Mouse (Mus musculus) forebrain, embryonic 13.5 days (tissue): ENCODE measurements around the gene Ndufv1. TPM values are rescaled to one million over a fixed set of nuclear protein-coding genes. Genes with fewer than 3 reads are reported as not detected.
A peak's percentile ranks its signal among the peaks of the same experiment; 100 is the strongest.
"Not testable (repeated sequence)": the region's sequence is repeated elsewhere in the genome, so short reads cannot be mapped to it uniquely, and the experiment has no call there.

ENCODE experiments used
- ATAC-seq: fragments of 200-750 bp; cut with Nextera tagmentation; 2 replicates; pipeline ENCODE4 v1.8.0; 2017
- H3K27ac ChIP-seq: fragments of 300-500 bp; sonication (generic); 2 replicates; pipeline ENCODE4 v1.5.1; 2015; ENCODE audit warnings: inconsistent platforms, mild to moderate bottlenecking, moderate library complexity
- H3K27me3 ChIP-seq: fragments of 300-500 bp; sonication (generic); 2 replicates; pipeline ENCODE4 v1.6.1; 2015; ENCODE audit warnings: mild to moderate bottlenecking, inconsistent platforms
- H3K36me3 ChIP-seq: fragments of 300-500 bp; sonication (generic); 2 replicates; pipeline ENCODE4 v1.6.1; 2015; ENCODE audit warnings: mild to moderate bottlenecking, inconsistent platforms; ENCODE audit not compliant: poor library complexity, severe bottlenecking
- H3K4me1 ChIP-seq: fragments of 300-500 bp; sonication (generic); 2 replicates; pipeline ENCODE4 v1.6.1; 2015; ENCODE audit warnings: inconsistent platforms
- H3K4me2 ChIP-seq: fragments of 300-500 bp; sonication (generic); 2 replicates; pipeline ENCODE4 v1.6.1; 2015; ENCODE audit warnings: inconsistent platforms, mild to moderate bottlenecking, moderate library complexity
- H3K4me3 ChIP-seq: fragments of 300-500 bp; sonication (generic); 2 replicates; pipeline ENCODE4 v1.5.1; 2015; ENCODE audit warnings: mild to moderate bottlenecking, inconsistent platforms
- H3K9ac ChIP-seq: fragments of 300-500 bp; sonication (generic); 2 replicates; pipeline ENCODE4 v1.6.1; 2015; ENCODE audit warnings: mild to moderate bottlenecking, inconsistent platforms
- H3K9me3 ChIP-seq: fragments of 300-500 bp; sonication (generic); replicated peaks from 2 replicates; pipeline ENCODE4 v1.6.1; 2016; ENCODE audit warnings: inconsistent platforms
- WGBS: fragments of 180-500 bp; shearing (Covaris S2); methylation state at CpG from one replicate; pipeline ENCODE4 v1.1.7; 2015; 5-methylcytosine and 5-hydroxymethylcytosine counted together
- polyA plus RNA-seq: library from polyadenylated mRNA; unstranded; fragments of >200 nt; fragmentation: Nextera tagmentation; extraction: Ambion mirVana; gene quantifications from 2 replicates; pipeline ENCODE4 v1.2.1, GENCODE M21; 2015

Ndufv1 gene
- polyA plus RNA-seq, 1 experiment from 2014 or later = 202 TPM

- H3K4me2 ChIP-seq = no peak overlapping the region
- no peak for ATAC-seq
- WGBS = 84% methylated on average over 5 of the region's 5 CpGs
These were observed 40.0 kb upstream of the Ndufv1 start for GRCm38 (mm10) chr19:4052516-4053030.

DNA sequence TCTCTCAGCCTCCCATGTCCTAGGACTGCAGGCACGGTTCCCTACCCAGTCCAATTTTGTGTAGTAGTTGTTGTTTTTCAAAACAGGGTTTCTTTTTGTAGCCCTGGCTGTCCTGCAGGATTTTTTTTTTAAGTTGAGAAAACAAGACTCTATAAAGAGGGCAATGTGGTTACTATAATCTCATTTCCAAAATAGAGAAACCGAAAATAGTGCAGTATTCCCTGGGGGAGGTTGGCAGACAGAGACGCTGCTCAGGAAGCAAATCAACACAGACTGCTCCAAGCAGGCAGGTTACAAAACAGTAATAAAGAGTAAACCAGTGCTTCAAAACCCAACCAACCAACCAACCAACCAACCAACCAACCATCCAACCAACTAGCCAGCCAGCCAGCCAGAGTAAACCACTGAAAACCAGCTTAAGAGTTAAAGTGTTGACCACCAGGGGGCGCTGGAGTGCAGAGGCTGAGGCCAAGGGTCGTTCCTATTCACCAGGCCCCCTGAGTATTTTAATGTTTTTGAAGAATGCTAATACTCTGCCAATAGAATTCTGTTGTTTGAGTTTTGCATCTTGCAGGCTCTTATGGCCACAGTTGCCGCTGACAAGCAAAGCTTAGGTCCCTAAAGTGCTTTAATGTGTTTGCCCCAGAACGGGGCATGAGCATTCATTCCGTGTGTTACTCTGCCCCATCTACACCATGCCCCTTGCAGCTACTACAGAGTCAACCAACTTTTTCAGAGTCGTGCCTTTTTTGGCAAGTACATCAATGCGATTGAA, 39.3 kb upstream of the Ndufv1 start:
- no peak overlapping the region for H3K4me2 ChIP-seq
- ATAC-seq = no peak
- H3K9me3 ChIP-seq = peaks cover 5% of the 10 kb centered on the region; the same call in 1 of the 2 replicates
- WGBS = 56% methylated on average over 10 of the region's 10 CpGs
- H3K9ac ChIP-seq = no peak overlapping the region
- H3K4me1 ChIP-seq = no peaks in the 10 kb centered on the region
- H3K4me3 ChIP-seq = no peak overlapping the region
- no peaks in the 10 kb centered on the region for H3K27me3 ChIP-seq
- H3K27ac ChIP-seq = no peak overlapping the region
- H3K36me3 ChIP-seq = no peaks in the 10 kb centered on the region

More at GRCm38 (mm10) chr19:4052516-4053030, 40.0 kb upstream of the Ndufv1 start:
- peaks cover 5% of the 10 kb centered on the region; the same call in 1 of the 2 replicates for H3K9me3 ChIP-seq
- H3K36me3 ChIP-seq = no peaks in the 10 kb centered on the region
- H3K4me3 ChIP-seq = no peak overlapping the region
- no peak overlapping the region for H3K9ac ChIP-seq
- no peaks in the 10 kb centered on the region for H3K4me1 ChIP-seq
- H3K27me3 ChIP-seq = no peaks in the 10 kb centered on the region
- no peak overlapping the region for H3K27ac ChIP-seq

- Histone ChIP-seq H3K27me3 (no peaks in the 10 kb centered on the region), H3K9ac (no peak overlapping the region), H3K27ac (no peak overlapping the region), H3K4me1 (0 out of 2 replicates have a peak, but pooled peaks cover 3% of the 10 kb centered on the region), H3K4me2 (no peak overlapping the region), H3K9me3 (peaks cover 5% of the 10 kb centered on the region; the same call in 1 of the 2 replicates), H3K36me3 (no peaks in the 10 kb centered on the region), H3K4me3 (no peak overlapping the region)
- ATAC-seq = no peak
- WGBS = 93% methylated on average over 5 of the region's 5 CpGs
These were observed 38.4 kb upstream of the Ndufv1 start for GRCm38 (mm10) chr19:4051016-4051415.

- not testable (repeated sequence) for H3K36me3 ChIP-seq, H3K27ac ChIP-seq, H3K4me3 ChIP-seq, H3K4me1 ChIP-seq, ATAC-seq, H3K9ac ChIP-seq, H3K9me3 ChIP-seq, H3K4me2 ChIP-seq, H3K27me3 ChIP-seq
- 79% methylated on average over 5 of the region's 5 CpGs for WGBS
These were observed 36.5 kb upstream of the Ndufv1 start for GRCm38 (mm10) chr19:4049069-4049468.

DNA sequence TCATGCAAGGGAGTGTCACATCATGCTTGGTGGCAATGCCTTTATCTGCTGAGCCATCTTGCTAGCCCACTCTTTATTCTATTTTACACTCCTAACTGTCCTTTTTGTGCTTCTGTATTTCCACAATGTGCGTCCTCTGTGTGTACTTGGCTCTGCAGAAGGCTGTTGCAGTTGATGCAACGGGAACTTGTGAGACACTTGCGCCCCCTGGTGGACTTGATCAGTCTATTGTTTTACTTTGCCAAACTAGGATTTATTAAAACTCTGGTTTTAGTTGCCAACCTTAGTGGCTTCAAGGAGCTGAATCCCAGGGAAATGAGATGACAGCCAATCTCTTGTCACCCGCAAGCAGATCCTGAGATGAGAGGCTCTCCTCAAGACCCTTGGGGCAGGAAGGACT, 35.3 kb upstream of the Ndufv1 start:
- no peaks in the 10 kb centered on the region for H3K27me3 ChIP-seq
- no peak overlapping the region for H3K4me3 ChIP-seq
- no peak overlapping the region for H3K27ac ChIP-seq
- H3K9ac ChIP-seq = no peak overlapping the region
- 15% methylated on average over 4 of the region's 4 CpGs for WGBS
- no peak overlapping the region for H3K4me2 ChIP-seq
- H3K36me3 ChIP-seq = no peaks in the 10 kb centered on the region
- no peak for ATAC-seq
- H3K9me3 ChIP-seq = peaks cover 5% of the 10 kb centered on the region; the same call in 1 of the 2 replicates
- 0 out of 2 replicates have a peak, but pooled peaks cover 4% of the 10 kb centered on the region for H3K4me1 ChIP-seq

DNA sequence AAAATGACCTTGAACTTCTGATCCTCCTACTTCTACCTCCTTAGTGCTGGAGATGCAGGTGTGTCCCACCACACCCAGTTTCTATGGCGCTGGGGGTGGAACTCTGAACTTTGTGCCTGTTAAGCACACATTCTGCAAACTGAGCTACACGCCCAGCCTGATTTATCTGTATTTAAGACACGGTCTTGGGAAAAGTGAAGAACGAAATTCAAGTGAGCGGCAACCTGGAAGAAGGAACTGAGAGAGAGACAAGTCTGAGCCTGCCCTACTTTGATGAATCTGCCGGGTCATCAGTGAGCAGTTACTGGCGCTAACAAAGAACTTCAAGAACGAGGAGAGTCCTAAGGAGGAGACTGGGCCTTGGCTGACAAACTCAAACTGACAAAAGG, 34.3 kb upstream of the Ndufv1 start:
- Histone ChIP-seq H3K36me3 (no peaks in the 10 kb centered on the region), H3K4me2 (no peak overlapping the region), H3K4me1 (0 out of 2 replicates have a peak, but pooled peaks cover 4% of the 10 kb centered on the region), H3K4me3 (no peak overlapping the region), H3K27ac (no peak overlapping the region), H3K9me3 (peaks cover 5% of the 10 kb centered on the region; the same call in 1 of the 2 replicates), H3K9ac (no peak overlapping the region), H3K27me3 (no peaks in the 10 kb centered on the region)
- 82% methylated on average over 8 of the region's 8 CpGs for WGBS
- ATAC-seq = no peak

GRCm38 (mm10) chr19:4045966-4046865, 33.6 kb upstream of the Ndufv1 start, which contains the start of gene Gstp2:
Gene Gstp2, minus strand, starts transcription at chr19:4046023.
- no peak for ATAC-seq
- Histone ChIP-seq H3K27ac (no peak within 1 kb of the TSS), H3K36me3 (no peaks in the 10 kb centered on the region), H3K9me3 (peaks cover 3% of the 10 kb centered on the region; the same call in 1 of the 2 replicates), H3K27me3 (no peaks in the 10 kb centered on the region), H3K4me3 (no peak within 1 kb of the TSS), H3K9ac (no peak within 1 kb of the TSS), H3K4me1 (0 out of 2 replicates have a peak, but pooled peaks cover 4% of the 10 kb centered on the region), H3K4me2 (no peak within 1 kb of the TSS; the same call in 1 of the 2 replicates)
- WGBS = 51% methylated on average over 16 of the region's 16 CpGs

DNA sequence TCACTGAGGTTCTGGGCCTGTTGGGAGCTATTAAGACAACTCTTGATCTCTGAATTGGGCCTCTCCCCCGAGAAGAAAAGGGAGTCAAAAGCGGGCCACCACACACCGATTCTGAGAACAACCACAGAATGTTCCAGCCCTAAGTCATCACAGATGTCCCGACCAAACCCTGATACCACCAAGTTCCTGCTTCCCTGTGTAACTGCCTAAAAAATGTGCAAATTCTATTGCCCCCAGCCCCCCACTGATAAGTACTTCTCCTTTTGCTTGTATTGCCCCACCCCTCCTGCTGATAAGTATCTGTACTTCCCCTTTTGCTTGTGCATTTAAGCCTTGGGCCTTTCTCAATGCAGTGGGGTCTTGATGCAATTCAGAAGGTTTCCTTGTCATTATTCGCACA, 31.5 kb upstream of the Ndufv1 start:
- H3K9me3 ChIP-seq, H3K4me3 ChIP-seq, H3K27me3 ChIP-seq, H3K4me1 ChIP-seq, H3K4me2 ChIP-seq, H3K27ac ChIP-seq, ATAC-seq, H3K36me3 ChIP-seq, H3K9ac ChIP-seq: not testable (repeated sequence)
- WGBS = 90% methylated on average over 5 of the region's 5 CpGs

- Histone ChIP-seq H3K27me3 (no peaks in the 10 kb centered on the region), H3K4me2 (no peak overlapping the region), H3K4me1 (peaks cover 14% of the 10 kb centered on the region), H3K9me3 (no peaks in the 10 kb centered on the region), H3K4me3 (no peak overlapping the region), H3K27ac (no peak overlapping the region), H3K36me3 (no peaks in the 10 kb centered on the region), H3K9ac (no peak overlapping the region)
- WGBS = 76% methylated on average over 14 of the region's 14 CpGs
- no peak for ATAC-seq
These were observed 29.5 kb upstream of the Ndufv1 start for GRCm38 (mm10) chr19:4042124-4042523.

DNA sequence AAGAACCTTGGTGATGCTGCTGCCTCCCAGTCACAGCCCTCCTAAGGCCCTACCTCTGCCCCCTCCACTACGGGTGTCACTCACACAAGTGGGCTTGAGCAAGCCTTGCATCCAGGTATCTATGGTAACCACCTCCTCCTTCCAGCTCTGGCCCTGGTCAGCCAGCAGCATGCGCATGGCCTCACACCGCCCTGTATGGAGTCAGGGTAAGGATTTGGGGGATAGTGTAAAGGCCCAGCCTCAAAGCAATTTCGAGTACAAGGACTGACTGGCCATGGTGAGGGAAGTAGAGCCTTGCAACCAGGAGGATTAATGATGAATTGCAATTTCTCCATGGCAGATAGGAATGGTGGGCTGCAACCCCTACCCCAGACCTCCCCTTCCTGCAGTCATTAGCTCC, 28.9 kb upstream of the Ndufv1 start:
- 93% methylated on average over 4 of the region's 4 CpGs for WGBS
- H3K27ac ChIP-seq, H3K9me3 ChIP-seq, H3K36me3 ChIP-seq, H3K9ac ChIP-seq, H3K27me3 ChIP-seq, ATAC-seq, H3K4me3 ChIP-seq, H3K4me2 ChIP-seq: not testable (repeated sequence)
- H3K4me1 ChIP-seq = peaks cover 16% of the 10 kb centered on the region

- peaks cover 18% of the 10 kb centered on the region for H3K4me1 ChIP-seq
- not testable (repeated sequence) for H3K4me3 ChIP-seq, H3K27ac ChIP-seq, H3K9ac ChIP-seq, H3K9me3 ChIP-seq, H3K27me3 ChIP-seq, H3K4me2 ChIP-seq, H3K36me3 ChIP-seq, ATAC-seq
- WGBS = 82% methylated on average over 5 of the region's 5 CpGs
These were observed 28.3 kb upstream of the Ndufv1 start for GRCm38 (mm10) chr19:4040941-4041340.

GRCm38 (mm10) chr19:4037788-4038232, 25.2 kb upstream of the Ndufv1 start, which contains the start of gene Gstp1:
Gene Gstp1, minus strand, starts transcription at chr19:4037985.
- no peaks in the 10 kb centered on the region for H3K9me3 ChIP-seq
- H3K4me1 ChIP-seq = peaks cover 18% of the 10 kb centered on the region
- peak within 1 kb of the TSS; percentile 67 for H3K4me3 ChIP-seq
- H3K9ac ChIP-seq = peak within 1 kb of the TSS; percentile 79
- 0% methylated on average over 26 of the region's 26 CpGs for WGBS
- no peaks in the 10 kb centered on the region for H3K27me3 ChIP-seq
- H3K36me3 ChIP-seq = 0 out of 2 replicates have a peak, but pooled peaks cover 4% of the 10 kb centered on the region
- peak within 1 kb of the TSS; percentile 49; the same call in 1 of the 2 replicates for H3K27ac ChIP-seq
- ATAC-seq = peak; percentile 85
- peak within 1 kb of the TSS; percentile 80 for H3K4me2 ChIP-seq
